In genomic region chr1:105356291-105357011, GRCm38 (mm10) we compare ENCODE assay signal across 8 mouse cellular contexts. TPM values are rescaled to one million over a fixed set of nuclear protein-coding genes. Genes with fewer than 3 reads are reported as not detected.
DNase-seq lines count a peak whose midpoint lies in the region; ATAC-seq and TF ChIP-seq lines count a peak whose summit lies in the region.

Rnf152 (minus strand) TSS chr1:105356710.

- H3K4me3 ChIP-seq in cerebellum, adult 2 months (replicated peaks; ENCODE audit: insufficient read depth, low read depth, low read length), result peak within 1 kb of the TSS; percentile 77
- H3K4me3 ChIP-seq in forebrain, postnatal 0 days (ENCODE audit: low read depth, low read length), result peak within 1 kb of the TSS; percentile 73
- H3K4me3 ChIP-seq in lung, postnatal 0 days (ENCODE audit: low read depth, low read length), result peak within 1 kb of the TSS; percentile 80

- H3K9ac ChIP-seq in forebrain, postnatal 0 days, result peak within 1 kb of the TSS; percentile 77
- peak within 1 kb of the TSS; percentile 53 for H3K9ac ChIP-seq in lung, postnatal 0 days (replicated peaks; ENCODE audit: low read depth)

- DNase-seq in R1 (ENCODE audit: low read depth, low spot score), result peak; percentile 71
- DNase-seq in cerebellum, adult 2 months, result peak; percentile 87 to 88
- DNase-seq in forebrain, postnatal 0 days, result no peak
- DNase-seq in heart, postnatal 4 days, result peak; percentile 67
- peak; percentile 47 to 62 for DNase-seq in layer of hippocampus, postnatal 10 days (ENCODE audit: low spot score in 2 of 2)
- peak; percentile 59 for DNase-seq in lung, postnatal 0 days (ENCODE audit: low spot score)
- DNase-seq in ovary, postnatal 10 days (ENCODE audit: low spot score), result peak; percentile 38
- DNase-seq in urinary bladder, postnatal 25 days (ENCODE audit: low spot score), result peak; percentile 41

- TF ChIP-seq CTCF in cerebellum, adult 2 months (IDR thresholded peaks at IDR 0.05; ENCODE audit: borderline replicate concordance, insufficient read depth, low read depth, low read length), result no peak; the same call in 1 of the 2 replicates
- peak; percentile 32; the same call in 1 of the 2 replicates for TF ChIP-seq CTCF in forebrain, postnatal 0 days (IDR thresholded peaks at IDR 0.05; ENCODE audit: low read depth)
- TF ChIP-seq CTCF in lung, postnatal 0 days (IDR thresholded peaks at IDR 0.05), result peak; percentile 42; the same call in 1 of the 2 replicates

- WGBS in cerebellum, adult 2 months, result under 1% methylated on average over 58 of the region's 58 CpGs
- WGBS in forebrain, postnatal 0 days, result 3% methylated on average over 55 of the region's 58 CpGs
- under 1% methylated on average over 33 of the region's 58 CpGs for WGBS in lung, postnatal 0 days

- no peak for TF ChIP-seq EP300 in lung, postnatal 0 days (IDR thresholded peaks at IDR 0.05)

- peaks cover 10% of the 10 kb centered on the region; the same call in 1 of the 2 replicates for H3K4me1 ChIP-seq in cerebellum, adult 2 months (ENCODE audit: control insufficient read depth, insufficient read depth, low read length)
- peaks cover 3% of the 10 kb centered on the region; the same call in 1 of the 2 replicates for H3K4me1 ChIP-seq in forebrain, postnatal 0 days (ENCODE audit: insufficient read depth)
- H3K4me1 ChIP-seq in lung, postnatal 0 days (ENCODE audit: insufficient read depth, low read depth, low read length), result no peaks in the 10 kb centered on the region

- ATAC-seq in forebrain, postnatal 0 days, result peak; percentile 60
- peak; percentile 85 for ATAC-seq in lung, postnatal 0 days

- H3K9me3 ChIP-seq in forebrain, postnatal 0 days (ENCODE audit: low read length), result no peaks in the 10 kb centered on the region
- H3K9me3 ChIP-seq in lung, postnatal 0 days (ENCODE audit: low read length), result no peaks in the 10 kb centered on the region

- peak; percentile 41 for TF ChIP-seq POLR2A in cerebellum, adult 2 months (IDR thresholded peaks at IDR 0.05; ENCODE audit: borderline replicate concordance, insufficient read depth, low read length)

- H3K27me3 ChIP-seq in cerebellum, adult 2 months (ENCODE audit: control insufficient read depth, insufficient read depth, low read length), result no peaks in the 10 kb centered on the region
- no peaks in the 10 kb centered on the region for H3K27me3 ChIP-seq in forebrain, postnatal 0 days (ENCODE audit: insufficient read depth, low read length)
- no peaks in the 10 kb centered on the region for H3K27me3 ChIP-seq in lung, postnatal 0 days (replicated peaks; ENCODE audit: insufficient read depth, low read length)

- H3K27ac ChIP-seq in cerebellum, adult 2 months (ENCODE audit: insufficient read depth, low read length), result peak within 1 kb of the TSS; percentile 92
- H3K27ac ChIP-seq in forebrain, postnatal 0 days (ENCODE audit: low read depth, low read length), result peak within 1 kb of the TSS; percentile 79
- H3K27ac ChIP-seq in lung, postnatal 0 days (ENCODE audit: low read length), result no peak within 1 kb of the TSS

- no peaks in the 10 kb centered on the region for H3K36me3 ChIP-seq in forebrain, postnatal 0 days (ENCODE audit: insufficient read depth)
- H3K36me3 ChIP-seq in lung, postnatal 0 days (ENCODE audit: insufficient read depth, low read length), result no peaks in the 10 kb centered on the region

- H3K4me2 ChIP-seq in forebrain, postnatal 0 days (ENCODE audit: low read depth), result peak within 1 kb of the TSS; percentile 89
- H3K4me2 ChIP-seq in lung, postnatal 0 days (replicated peaks; ENCODE audit: low read depth, low read length), result peak within 1 kb of the TSS; percentile 88

RNA-seq across cellular contexts. Expression of gene Rnf152, which starts in this region (rescaled TPM):
- 19.2 and 21.9 TPM in 2 replicates for polyA plus RNA-seq in cerebellum, adult 2 months (2012; rRNA removed)
- 12.5 and 15.8 TPM in 2 replicates for total RNA-seq in forebrain, postnatal 0 days (2014; rRNA removed)
- 4.0 and 9.6 TPM in 2 replicates for polyA plus RNA-seq in forebrain, postnatal 0 days (2015; fragmentation: Nextera tagmentation; extraction: Ambion mirVana)
- 1 to 10 TPM; 2.8 to 3.3 TPM for total RNA-seq in heart, postnatal 4 days (2021)
- total RNA-seq in layer of hippocampus, postnatal 10 days (2021), result 10 to 100 TPM in 1 of 2 experiments, 1 to 10 TPM in 1; 9.4 to 10.9 TPM
- 0.88 and 1.0 TPM in 2 replicates for polyA plus RNA-seq in lung, postnatal 0 days (2015; fragmentation: Nextera tagmentation; extraction: Ambion mirVana)
